9 mouse cellular contexts compared by ENCODE assay signal in genomic region chr2:164126533-164126955, GRCm38 (mm10). TPM values are rescaled to one million over a fixed set of nuclear protein-coding genes. Genes with fewer than 3 reads are reported as not detected.
A peak's percentile ranks its signal among the peaks of the same experiment; 100 is the strongest.
DNase-seq lines count a peak whose midpoint lies in the region; ATAC-seq and TF ChIP-seq lines count a peak whose summit lies in the region.
"Had no signal": no experiment of that assay in that cellular context is flagged by ENCODE, and none has a peak within 500 bp of the region (broad histone marks: within the 10 kb centered on the region; RNA-seq: fewer than 3 reads in every experiment).

No protein-coding gene starts in this region.

- H3K79me2 ChIP-seq in MEL (ENCODE audit: control insufficient read depth, insufficient read depth, low read length, poor library complexity): no peaks in the 10 kb centered on the region

- H3K4me1 ChIP-seq in hindbrain, postnatal 0 days (ENCODE audit: insufficient read depth, low read length): no peaks in the 10 kb centered on the region
- H3K4me1 ChIP-seq in hindbrain, embryonic 10.5 days (replicated peaks): no peaks in the 10 kb centered on the region
- H3K4me1 ChIP-seq in MEL (ENCODE audit: control insufficient read depth in 1 of 2, insufficient read depth in 2 of 2, low read length in 2 of 2): peaks cover 3 to 8% of the 10 kb centered on the region in 2 experiments; a peak in 3 of 4 replicates
- H3K4me1 ChIP-seq: liver, embryonic 13.5 days had no signal

- no peak overlapping the region for H3K27ac ChIP-seq in hindbrain, postnatal 0 days
- no peak overlapping the region for H3K27ac ChIP-seq in hindbrain, embryonic 10.5 days
- no peak overlapping the region for H3K27ac ChIP-seq in MEL (ENCODE audit: control insufficient read depth, low read depth, low read length)
- H3K27ac ChIP-seq: liver, embryonic 13.5 days had no signal

- TF ChIP-seq RAD21 in MEL (IDR thresholded peaks at IDR 0.05; ENCODE audit: low read depth, low read length): no peak

- H3K27me3 ChIP-seq in hindbrain, postnatal 0 days (ENCODE audit: insufficient read depth, low read length): no peaks in the 10 kb centered on the region
- no peaks in the 10 kb centered on the region for H3K27me3 ChIP-seq in hindbrain, embryonic 10.5 days (ENCODE audit: insufficient read depth, poor library complexity, severe bottlenecking)
- no peaks in the 10 kb centered on the region for H3K27me3 ChIP-seq in MEL (ENCODE audit: control insufficient read depth in 1 of 2, insufficient read depth in 2 of 2, low read length in 2 of 2)
- H3K27me3 ChIP-seq: liver, embryonic 13.5 days had no signal

- H3K4me2 ChIP-seq in hindbrain, postnatal 0 days (ENCODE audit: low read depth, low read length): no peak overlapping the region
- H3K4me2 ChIP-seq: liver, embryonic 13.5 days had no signal

- no peak for ATAC-seq in hindbrain, postnatal 0 days

- H3K9me3 ChIP-seq in hindbrain, postnatal 0 days (ENCODE audit: low read length): no peaks in the 10 kb centered on the region
- H3K9me3 ChIP-seq in hindbrain, embryonic 10.5 days: no peaks in the 10 kb centered on the region
- no peaks in the 10 kb centered on the region for H3K9me3 ChIP-seq in MEL (replicated peaks; ENCODE audit: insufficient read depth, low read length)
- H3K9me3 ChIP-seq: liver, embryonic 13.5 days had no signal

- DNase-seq in hindbrain, postnatal 0 days (ENCODE audit: low spot score): peak; percentile 54
- DNase-seq in hindbrain, embryonic 10.5 days (ENCODE audit: low spot score): no peak
- DNase-seq in MEL (ENCODE audit: low read depth, low spot score): peak; percentile 12
- peak; percentile 49 to 58 for DNase-seq in cerebellum, postnatal 10 days
- peak; percentile 84 for DNase-seq in layer of hippocampus, adult 11-12 months (ENCODE audit: low spot score)
- DNase-seq in lung, postnatal 10 days: peak; percentile 76
- no peak for DNase-seq in thymus, postnatal 0 days (ENCODE audit: low spot score)
- DNase-seq in embryo, embryonic 10.5 days (ENCODE audit: low spot score): no peak
- DNase-seq: liver, embryonic 13.5 days had no signal

- H3K4me3 ChIP-seq in hindbrain, postnatal 0 days (ENCODE audit: low read length): no peak overlapping the region
- no peak overlapping the region for H3K4me3 ChIP-seq in hindbrain, embryonic 10.5 days
- no peak overlapping the region for H3K4me3 ChIP-seq in MEL (ENCODE audit: control insufficient read depth in 1 of 2, insufficient read depth in 1 of 2, low read depth in 2 of 2, low read length in 2 of 2)
- H3K4me3 ChIP-seq: liver, embryonic 13.5 days had no signal

- no peak for TF ChIP-seq POLR2A in MEL (IDR thresholded peaks at IDR 0.05; ENCODE audit: control insufficient read depth in 1 of 2, insufficient read depth in 1 of 2, low read depth in 1 of 2, low read length in 2 of 2, poor library complexity in 1 of 2)

- 78% methylated on average over 13 of the region's 13 CpGs for WGBS in hindbrain, postnatal 0 days
- WGBS in hindbrain, embryonic 10.5 days: 89% methylated on average over 13 of the region's 13 CpGs

- no peak overlapping the region for H3K9ac ChIP-seq in hindbrain, postnatal 0 days (replicated peaks; ENCODE audit: low read length)
- no peak overlapping the region for H3K9ac ChIP-seq in MEL (ENCODE audit: control insufficient read depth, low read depth, low read length, poor library complexity, severe bottlenecking)
- H3K9ac ChIP-seq: liver, embryonic 13.5 days had no signal

- TF ChIP-seq EP300 in MEL (IDR thresholded peaks at IDR 0.05; ENCODE audit: low read depth in 1 of 2, low read length in 2 of 2): no peak

- H3K36me3 ChIP-seq in hindbrain, postnatal 0 days (ENCODE audit: insufficient read depth, low read length): 0 out of 2 replicates have a peak, but pooled peaks cover 3% of the 10 kb centered on the region
- H3K36me3 ChIP-seq in hindbrain, embryonic 10.5 days: peaks cover 62% of the 10 kb centered on the region
- H3K36me3 ChIP-seq in MEL (ENCODE audit: control insufficient read depth in 1 of 2, insufficient read depth in 2 of 2, low read length in 2 of 2): peaks cover 6 to 8% of the 10 kb centered on the region in 2 experiments

- peak; percentile 52 for TF ChIP-seq CTCF in hindbrain, postnatal 0 days (IDR thresholded peaks at IDR 0.05; ENCODE audit: low read depth)
- peak in 2 of 3 experiments; percentile 30 to 37; a peak in 4 of 6 replicates for TF ChIP-seq CTCF in MEL (IDR thresholded peaks at IDR 0.05 in 2 of 3, conservative IDR thresholded peaks at IDR 0.05 in 1 of 3; ENCODE audit: control insufficient read depth in 1 of 3, insufficient read depth in 1 of 3, low read depth in 2 of 3, low read length in 3 of 3, poor library complexity in 1 of 3, severe bottlenecking in 1 of 3)

TF ChIP-seq in MEL, 35 proteins besides CTCF, POLR2A, EP300 and RAD21:
- no peak for TF ChIP-seq SMC3 (IDR thresholded peaks at IDR 0.05; ENCODE audit: low read depth, low read length)
- no peak for TF ChIP-seq ZC3H11A (IDR thresholded peaks at IDR 0.05; ENCODE audit: low read depth, low read length)
- no peak for TF ChIP-seq USF2 (IDR thresholded peaks at IDR 0.05; ENCODE audit: borderline replicate concordance in 1 of 2, insufficient read depth in 1 of 2, low read depth in 1 of 2, low read length in 2 of 2)
- no peak for TF ChIP-seq ZMIZ1 (IDR thresholded peaks at IDR 0.05; ENCODE audit: low read depth, low read length)
- no peak for TF ChIP-seq MYC (IDR thresholded peaks at IDR 0.05; ENCODE audit: low read depth, low read length)
- no peak for TF ChIP-seq CHD1 (IDR thresholded peaks at IDR 0.05; ENCODE audit: low read depth, low read length)

RNA-seq across cellular contexts. Expression of gene Kcns1, which starts 44.4 kb away (rescaled TPM):
- total RNA-seq in hindbrain, postnatal 0 days (2014; rRNA removed): 12.7 and 15.8 TPM in 2 replicates
- polyA plus RNA-seq in hindbrain, postnatal 0 days (2015; fragmentation: Nextera tagmentation; extraction: Ambion mirVana): 3.0 and 3.3 TPM in 2 replicates
- not detected in 2 replicates for polyA plus RNA-seq in hindbrain, embryonic 10.5 days (2016; fragmentation: Nextera tagmentation; extraction: Ambion mirVana)
- not detected in 2 replicates for total RNA-seq in MEL (2012; rRNA removed)
- not detected for polyA plus RNA-seq in MEL (2012; ENCODE audit: insufficient read depth in 1 of 2, insufficient read length in 2 of 2, low read depth in 1 of 2, low replicate concordance in 2 of 2, missing spikeins in 1 of 2)
- not detected in 2 replicates for polyA plus RNA-seq in thymus, postnatal 0 days (2015; fragmentation: Nextera tagmentation; extraction: Ambion mirVana)
- polyA plus RNA-seq: liver, embryonic 13.5 days had no signal

RNA-seq across cellular contexts. Expression of gene Tomm34, which starts 55.6 kb away (rescaled TPM):
- 38.9 and 45.8 TPM in 2 replicates for total RNA-seq in hindbrain, postnatal 0 days (2014; rRNA removed)
- 45.8 and 46.5 TPM in 2 replicates for polyA plus RNA-seq in hindbrain, postnatal 0 days (2015; fragmentation: Nextera tagmentation; extraction: Ambion mirVana)
- 58.3 and 64.3 TPM in 2 replicates for polyA plus RNA-seq in hindbrain, embryonic 10.5 days (2016; fragmentation: Nextera tagmentation; extraction: Ambion mirVana)
- total RNA-seq in MEL (2012; rRNA removed): 31.7 and 38.9 TPM in 2 replicates
- 10 to 100 TPM in 1 of 2 experiments, not detected in 1; 48.7 TPM for polyA plus RNA-seq in MEL (2012; ENCODE audit: insufficient read depth in 1 of 2, insufficient read length in 2 of 2, low read depth in 1 of 2, low replicate concordance in 2 of 2, missing spikeins in 1 of 2)
- 80.0 and 80.8 TPM in 2 replicates for polyA plus RNA-seq in thymus, postnatal 0 days (2015; fragmentation: Nextera tagmentation; extraction: Ambion mirVana)

RNA-seq across cellular contexts. Expression of gene Wfdc5, which starts 56.0 kb away (rescaled TPM):
- not detected in 2 replicates for total RNA-seq in hindbrain, postnatal 0 days (2014; rRNA removed)
- not detected in 2 replicates for polyA plus RNA-seq in hindbrain, postnatal 0 days (2015; fragmentation: Nextera tagmentation; extraction: Ambion mirVana)
- polyA plus RNA-seq in hindbrain, embryonic 10.5 days (2016; fragmentation: Nextera tagmentation; extraction: Ambion mirVana): not detected in 2 replicates
- not detected in 2 replicates for total RNA-seq in MEL (2012; rRNA removed)
- polyA plus RNA-seq in MEL (2012; ENCODE audit: insufficient read depth in 1 of 2, insufficient read length in 2 of 2, low read depth in 1 of 2, low replicate concordance in 2 of 2, missing spikeins in 1 of 2): not detected
- 0.09 TPM in 1 of 2 replicates, not detected in the other for polyA plus RNA-seq in thymus, postnatal 0 days (2015; fragmentation: Nextera tagmentation; extraction: Ambion mirVana)
- polyA plus RNA-seq: liver, embryonic 13.5 days had no signal

RNA-seq across cellular contexts. Expression of gene Stk4, which starts 56.4 kb away (rescaled TPM):
- 19.7 and 23.9 TPM in 2 replicates for total RNA-seq in hindbrain, postnatal 0 days (2014; rRNA removed)
- polyA plus RNA-seq in hindbrain, postnatal 0 days (2015; fragmentation: Nextera tagmentation; extraction: Ambion mirVana): 13.1 and 13.2 TPM in 2 replicates
- polyA plus RNA-seq in hindbrain, embryonic 10.5 days (2016; fragmentation: Nextera tagmentation; extraction: Ambion mirVana): 30.8 and 36.8 TPM in 2 replicates
- total RNA-seq in MEL (2012; rRNA removed): 41.8 and 46.8 TPM in 2 replicates
- polyA plus RNA-seq in MEL (2012; ENCODE audit: insufficient read depth in 1 of 2, insufficient read length in 2 of 2, low read depth in 1 of 2, low replicate concordance in 2 of 2, missing spikeins in 1 of 2): 10 to 100 TPM in 1 of 2 experiments, not detected in 1; 56.1 TPM
- 67.8 and 68.4 TPM in 2 replicates for polyA plus RNA-seq in thymus, postnatal 0 days (2015; fragmentation: Nextera tagmentation; extraction: Ambion mirVana)

Comparison
In these comparisons a context has a peak if more than half of its experiments do, and no peak if none do; other contexts are left out.
1. DNase-seq: peak in hindbrain, postnatal 0 days (single experiment), MEL (single experiment), cerebellum, postnatal 10 days (2 of 2), layer of hippocampus, adult 11-12 months (single experiment) and lung, postnatal 10 days (single experiment); none in hindbrain, embryonic 10.5 days (single experiment), thymus, postnatal 0 days (single experiment) and embryo, embryonic 10.5 days (single experiment).